Mouse (Mus musculus) lung, embryonic 15.5 days (tissue): ENCODE data around the gene Ctxn1. TPM values are rescaled to one million over a fixed set of nuclear protein-coding genes. Genes with fewer than 3 reads are reported as not detected.

ENCODE experiments used
- ATAC-seq: fragments of 200-750 bp; cut with Nextera tagmentation; 2 replicates; pipeline ENCODE4 v1.8.0; 2017; ENCODE audit warnings: moderate number of reproducible peaks, borderline replicate concordance; ENCODE audit not compliant: low FRiP score, low TSS enrichment; ENCODE audit errors: extremely low read depth
- H3K27ac ChIP-seq: fragments of 300-500 bp; sonication (generic); 2 replicates; pipeline ENCODE4 v1.5.1; 2015; ENCODE audit warnings: moderate library complexity, mild to moderate bottlenecking, inconsistent platforms
- H3K27me3 ChIP-seq: fragments of 300-500 bp; sonication (generic); 2 replicates; pipeline ENCODE4 v1.6.1; 2015; ENCODE audit warnings: inconsistent platforms
- H3K36me3 ChIP-seq: fragments of 300-500 bp; sonication (generic); 2 replicates; pipeline ENCODE4 v1.6.1; 2015; ENCODE audit warnings: inconsistent platforms
- H3K4me1 ChIP-seq: fragments of 300-500 bp; sonication (generic); 2 replicates; pipeline ENCODE4 v1.6.1; 2015; ENCODE audit warnings: inconsistent platforms
- H3K4me2 ChIP-seq: fragments of 300-500 bp; sonication (generic); 2 replicates; pipeline ENCODE4 v1.6.1; 2015; ENCODE audit warnings: inconsistent platforms, mild to moderate bottlenecking, moderate library complexity
- H3K4me3 ChIP-seq: fragments of 300-500 bp; sonication (generic); 2 replicates; pipeline ENCODE4 v1.5.1; 2015; ENCODE audit warnings: mild to moderate bottlenecking, inconsistent platforms
- H3K9ac ChIP-seq: fragments of 300-500 bp; sonication (generic); 2 replicates; pipeline ENCODE4 v1.6.1; 2015; ENCODE audit warnings: inconsistent platforms
- H3K9me3 ChIP-seq: fragments of 300-500 bp; sonication (generic); 2 replicates; pipeline ENCODE4 v1.6.1; 2016; ENCODE audit warnings: inconsistent platforms
- WGBS: fragments of 180-500 bp; shearing (Covaris S2); methylation state at CpG from one replicate; pipeline ENCODE4 v1.1.7; 2015; 5-methylcytosine and 5-hydroxymethylcytosine counted together
- polyA plus RNA-seq: library from polyadenylated mRNA; unstranded; fragments of >200 nt; fragmentation: Nextera tagmentation; extraction: Ambion mirVana; gene quantifications from 2 replicates; pipeline ENCODE4 v1.2.1, GENCODE M21; 2015

Ctxn1 gene
- polyA plus RNA-seq, result 75.3 and 75.6 TPM in 2 replicates

DNA sequence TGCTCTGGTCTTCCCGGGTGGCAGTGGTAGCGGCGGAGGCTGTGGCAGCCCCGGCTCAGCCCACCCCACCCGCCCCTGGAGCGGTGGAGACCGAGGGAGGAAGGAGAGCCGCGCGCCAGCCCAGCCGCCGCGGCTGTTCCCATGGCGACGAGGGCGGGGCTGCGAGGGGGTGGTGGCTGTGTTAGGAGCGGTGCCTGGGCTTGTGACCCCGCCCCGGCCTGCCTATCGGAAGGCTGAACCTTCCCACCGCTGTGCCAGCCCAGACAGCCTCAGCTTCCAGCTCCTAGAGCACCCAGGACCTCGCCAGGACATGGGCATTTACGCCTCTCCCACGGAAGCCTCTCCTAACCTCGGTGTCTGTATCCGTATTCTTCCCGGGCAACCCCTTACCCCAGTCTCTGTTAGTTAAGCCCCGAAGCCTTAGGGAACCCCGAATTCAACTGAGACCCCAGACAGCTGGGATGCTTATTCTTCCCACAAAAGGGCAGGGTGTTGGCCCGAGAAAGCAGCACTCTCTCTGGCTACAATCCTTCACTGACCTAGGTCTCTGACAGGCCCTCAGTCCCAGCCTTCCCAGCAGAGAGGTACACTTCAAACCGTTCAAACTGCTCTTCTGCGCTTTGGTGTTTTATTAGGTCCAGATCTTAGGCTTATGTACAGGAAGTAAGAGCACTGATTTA, at the start of gene Ctxn1:
Ctxn1 (minus strand) TSS at position 150 of the 680 bp plus-strand sequence.
- H3K27ac ChIP-seq, result peak within 1 kb of the TSS; percentile 86
- peak within 1 kb of the TSS; percentile 77 for H3K9ac ChIP-seq
- no peaks in the 10 kb centered on the region for H3K9me3 ChIP-seq
- H3K36me3 ChIP-seq, result peaks cover 62% of the 10 kb centered on the region
- peak within 1 kb of the TSS; percentile 87 for H3K4me3 ChIP-seq
- peak within 1 kb of the TSS; percentile 92 for H3K4me2 ChIP-seq
- 7% methylated on average over 25 of the region's 33 CpGs for WGBS
- H3K4me1 ChIP-seq, result peaks cover 26% of the 10 kb centered on the region
- peak; percentile 94 for ATAC-seq
- H3K27me3 ChIP-seq, result no peaks in the 10 kb centered on the region

- WGBS, result 74% methylated on average over 2 of the region's 2 CpGs
- Histone ChIP-seq H3K4me1 (no peaks in the 10 kb centered on the region), H3K9ac (no peak overlapping the region), H3K27ac (no peak overlapping the region), H3K9me3 (no peaks in the 10 kb centered on the region), H3K4me2 (no peak overlapping the region), H3K4me3 (no peak overlapping the region), H3K36me3 (peaks cover 86% of the 10 kb centered on the region), H3K27me3 (no peaks in the 10 kb centered on the region)
- no peak for ATAC-seq
These were observed 46.8 kb upstream of the Ctxn1 start for GRCm38 (mm10) chr8:4305838-4306237.

GRCm38 (mm10) chr8:4304124-4304547, 45.1 kb upstream of the Ctxn1 start:
- Histone ChIP-seq H3K4me1 (no peaks in the 10 kb centered on the region), H3K4me3 (no peak overlapping the region), H3K27me3 (no peaks in the 10 kb centered on the region), H3K9ac (no peak overlapping the region), H3K4me2 (no peak overlapping the region), H3K9me3 (no peaks in the 10 kb centered on the region), H3K27ac (no peak overlapping the region), H3K36me3 (peaks cover 83% of the 10 kb centered on the region)
- no peak for ATAC-seq
- WGBS, result 73% methylated on average over 3 of the region's 3 CpGs

DNA sequence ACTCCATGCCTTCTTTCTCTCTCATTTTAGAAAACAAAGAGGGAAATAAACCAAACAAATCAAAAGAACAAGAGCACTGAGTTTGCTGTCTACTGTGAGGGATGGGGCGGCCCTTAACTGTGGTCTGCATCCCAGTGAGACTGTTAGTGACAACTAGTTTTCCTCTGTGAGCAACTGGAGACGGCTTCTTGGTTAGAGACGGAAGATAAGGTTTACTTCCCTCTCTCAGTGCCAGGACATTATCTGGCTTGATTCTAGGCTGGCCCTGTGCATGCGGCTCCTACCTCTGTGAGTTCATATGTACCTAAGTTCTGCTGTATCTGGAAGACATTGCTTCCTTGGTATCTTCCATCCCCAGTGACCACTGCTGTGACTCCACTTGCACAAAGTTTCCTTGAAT, 38.7 kb upstream of the Ctxn1 start:
- 90% methylated on average over 4 of the region's 4 CpGs for WGBS
- peaks cover 94% of the 10 kb centered on the region for H3K36me3 ChIP-seq
- no peaks in the 10 kb centered on the region for H3K4me1 ChIP-seq
- no peaks in the 10 kb centered on the region for H3K9me3 ChIP-seq
- H3K4me3 ChIP-seq, result no peak overlapping the region
- no peak overlapping the region for H3K27ac ChIP-seq
- H3K27me3 ChIP-seq, result no peaks in the 10 kb centered on the region
- ATAC-seq, result no peak
- no peak overlapping the region for H3K9ac ChIP-seq
- no peak overlapping the region for H3K4me2 ChIP-seq

- H3K4me2 ChIP-seq, result no peak overlapping the region
- ATAC-seq, result no peak
- no peaks in the 10 kb centered on the region for H3K27me3 ChIP-seq
- H3K27ac ChIP-seq, result no peak overlapping the region
- 88% methylated on average over 5 of the region's 5 CpGs for WGBS
- no peaks in the 10 kb centered on the region for H3K4me1 ChIP-seq
- no peak overlapping the region for H3K9ac ChIP-seq
- H3K4me3 ChIP-seq, result no peak overlapping the region
- no peaks in the 10 kb centered on the region for H3K9me3 ChIP-seq
- H3K36me3 ChIP-seq, result peaks cover 93% of the 10 kb centered on the region
These were observed 33.7 kb upstream of the Ctxn1 start for GRCm38 (mm10) chr8:4292738-4293137.

- H3K4me3 ChIP-seq, result peak overlapping the region; percentile 71
- peaks cover 22% of the 10 kb centered on the region for H3K36me3 ChIP-seq
- no peaks in the 10 kb centered on the region for H3K9me3 ChIP-seq
- no peak for ATAC-seq
- H3K27ac ChIP-seq, result peak overlapping the region; percentile 41
- H3K4me2 ChIP-seq, result peak overlapping the region; percentile 74
- peak overlapping the region; percentile 70 for H3K9ac ChIP-seq
- no peaks in the 10 kb centered on the region for H3K27me3 ChIP-seq
- peaks cover 10% of the 10 kb centered on the region for H3K4me1 ChIP-seq
- WGBS, result 22% methylated on average over 9 of the region's 9 CpGs
These were observed 17.0 kb upstream of the Ctxn1 start for GRCm38 (mm10) chr8:4276111-4276465.

DNA sequence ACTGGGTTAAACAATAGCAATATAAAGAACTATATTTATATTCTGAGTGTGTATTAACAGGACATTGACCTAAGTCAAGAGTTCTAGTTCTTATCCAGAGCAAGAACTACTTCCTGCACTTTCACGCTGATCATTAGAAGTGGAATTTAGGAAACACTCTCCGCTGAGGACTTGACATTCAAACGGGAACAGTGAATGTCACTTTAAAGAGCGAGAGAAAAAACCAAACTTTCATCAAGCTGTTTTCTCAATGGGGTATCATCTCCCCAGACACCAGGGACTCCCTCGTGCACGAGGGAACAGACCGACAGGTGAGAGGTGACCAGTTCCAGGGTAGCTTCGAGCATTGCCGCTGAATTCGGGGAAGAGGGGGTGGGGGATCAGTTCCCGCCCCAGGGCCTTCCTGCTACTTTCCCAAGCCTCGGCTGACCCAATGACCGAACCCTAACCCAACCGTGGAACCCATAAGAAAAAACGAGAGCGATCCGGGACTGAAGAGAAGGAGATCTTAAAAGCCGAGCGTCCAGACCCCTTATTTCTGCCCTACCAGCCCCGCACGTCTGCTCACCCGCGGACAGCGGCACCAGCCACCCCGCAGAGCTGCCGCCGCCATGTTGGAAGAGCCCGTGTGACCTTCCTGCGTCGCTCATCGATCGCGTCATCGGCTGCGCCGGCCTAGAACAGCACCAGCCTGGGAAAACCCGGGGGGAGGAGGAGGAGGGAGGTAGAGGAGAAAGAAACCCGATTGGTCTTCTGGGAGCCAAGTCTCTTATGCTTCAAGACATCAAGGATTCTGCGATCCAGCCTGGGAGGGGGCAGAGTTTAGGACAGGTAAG, 16.4 kb upstream of the Ctxn1 start, which contains the start of gene Timm44:
Timm44 (minus strand) TSS at position 639 of the 836 bp plus-strand sequence.
- Histone ChIP-seq H3K9ac (peak within 1 kb of the TSS; percentile 70), H3K4me1 (peaks cover 10% of the 10 kb centered on the region), H3K4me3 (peak within 1 kb of the TSS; percentile 71), H3K4me2 (peak within 1 kb of the TSS; percentile 74), H3K27ac (peak within 1 kb of the TSS; percentile 41), H3K27me3 (no peaks in the 10 kb centered on the region), H3K9me3 (no peaks in the 10 kb centered on the region), H3K36me3 (peaks cover 22% of the 10 kb centered on the region)
- ATAC-seq, result peak; percentile 98
- under 1% methylated on average over 39 of the region's 39 CpGs for WGBS

DNA sequence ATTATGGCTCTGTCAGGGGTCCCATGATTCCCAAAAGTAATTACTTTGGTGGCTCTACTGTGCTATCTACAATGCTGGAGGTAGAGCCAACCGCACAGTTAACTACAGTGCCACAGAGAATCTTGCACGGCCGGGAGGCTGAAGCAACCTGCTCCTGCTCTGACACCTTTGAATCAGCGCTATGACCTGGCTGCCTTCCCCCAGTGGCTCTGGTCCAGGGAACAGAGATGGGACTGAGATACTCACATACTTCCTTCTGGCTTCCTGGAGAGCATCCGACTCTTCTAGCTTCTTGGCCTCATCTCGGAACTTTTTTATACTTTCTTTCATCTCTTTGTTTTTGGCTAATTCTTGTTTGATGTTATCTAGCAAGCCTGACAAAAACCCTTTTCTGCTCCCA, 10.5 kb upstream of the Ctxn1 start:
- no peak overlapping the region for H3K4me2 ChIP-seq
- H3K4me1 ChIP-seq, result peaks cover 5% of the 10 kb centered on the region; the same call in 1 of the 2 replicates
- 94% methylated on average over 6 of the region's 6 CpGs for WGBS
- no peak overlapping the region for H3K9ac ChIP-seq
- H3K4me3 ChIP-seq, result no peak overlapping the region
- no peaks in the 10 kb centered on the region for H3K27me3 ChIP-seq
- no peaks in the 10 kb centered on the region for H3K9me3 ChIP-seq
- no peak for ATAC-seq
- peaks cover 73% of the 10 kb centered on the region for H3K36me3 ChIP-seq
- no peak overlapping the region for H3K27ac ChIP-seq

- H3K27ac ChIP-seq, result no peak overlapping the region
- H3K9ac ChIP-seq, result no peak overlapping the region
- no peaks in the 10 kb centered on the region for H3K27me3 ChIP-seq
- H3K36me3 ChIP-seq, result peaks cover 78% of the 10 kb centered on the region
- 68% methylated on average over 15 of the region's 15 CpGs for WGBS
- peak; percentile 55 for ATAC-seq
- H3K4me1 ChIP-seq, result no peaks in the 10 kb centered on the region
- H3K4me2 ChIP-seq, result no peak overlapping the region
- no peak overlapping the region for H3K4me3 ChIP-seq
- H3K9me3 ChIP-seq, result no peaks in the 10 kb centered on the region
These were observed 8.6 kb upstream of the Ctxn1 start for GRCm38 (mm10) chr8:4267627-4268026.

DNA sequence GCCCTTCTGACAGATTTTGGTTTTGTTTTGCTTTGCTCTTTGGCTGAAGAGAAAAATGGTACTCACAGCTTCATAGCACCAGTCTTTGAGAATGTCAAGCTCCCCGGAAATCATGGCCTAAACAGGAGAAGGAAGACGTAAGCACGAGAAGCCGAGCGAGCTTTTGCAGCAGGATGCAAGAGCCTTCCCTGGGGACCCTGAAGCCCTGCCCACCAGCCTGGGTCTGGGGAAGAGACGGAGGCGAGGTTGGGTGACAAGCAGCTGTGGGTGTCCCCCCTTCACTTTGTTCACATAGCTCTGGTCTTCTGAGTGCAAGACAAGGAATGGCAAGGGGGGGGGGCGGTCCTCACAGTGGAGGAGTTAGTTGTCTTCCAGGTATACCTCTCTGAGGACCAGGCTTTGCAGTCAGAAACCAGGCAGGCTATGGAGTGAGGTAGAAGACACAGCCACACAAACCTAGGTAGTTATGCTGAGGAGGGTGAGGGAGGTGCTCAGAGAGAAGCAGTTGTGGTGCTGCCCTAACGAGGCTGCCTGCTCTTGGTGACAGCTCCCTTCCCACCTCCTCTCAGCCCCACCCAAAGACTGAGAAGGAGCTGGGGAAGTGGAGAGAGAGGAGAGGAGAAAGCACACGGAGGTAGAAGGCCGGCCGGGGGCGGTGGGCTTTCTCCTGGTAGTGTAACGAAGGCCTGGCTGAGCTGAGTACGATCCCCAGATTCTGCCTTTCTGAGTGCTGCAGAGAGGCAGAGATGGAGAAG, 6.3 kb upstream of the Ctxn1 start:
- ATAC-seq, result no peak

GRCm38 (mm10) chr8:4263105-4263791, 4.2 kb upstream of the Ctxn1 start:
- no peak overlapping the region for H3K4me3 ChIP-seq
- 84% methylated on average over 8 of the region's 8 CpGs for WGBS
- no peak overlapping the region for H3K4me2 ChIP-seq
- no peaks in the 10 kb centered on the region for H3K27me3 ChIP-seq
- H3K27ac ChIP-seq, result no peak overlapping the region
- peaks cover 81% of the 10 kb centered on the region for H3K36me3 ChIP-seq
- H3K4me1 ChIP-seq, result peaks cover 7% of the 10 kb centered on the region; the same call in 1 of the 2 replicates
- H3K9ac ChIP-seq, result no peak overlapping the region
- H3K9me3 ChIP-seq, result no peaks in the 10 kb centered on the region
- no peak for ATAC-seq

More for the DNA sequence above, 6.3 kb upstream of the Ctxn1 start:
- Histone ChIP-seq H3K27me3 (no peaks in the 10 kb centered on the region), H3K9ac (no peak overlapping the region), H3K4me3 (no peak overlapping the region), H3K9me3 (no peaks in the 10 kb centered on the region), H3K27ac (no peak overlapping the region), H3K36me3 (peaks cover 89% of the 10 kb centered on the region), H3K4me2 (no peak overlapping the region), H3K4me1 (no peaks in the 10 kb centered on the region)
- WGBS, result 92% methylated on average over 15 of the region's 15 CpGs
